Mouse (Mus musculus) embryonic fibroblast, embryonic 13.5 days (primary cell): Measurements from ENCODE around the gene Il12rb2. TPM values are rescaled to one million over a fixed set of nuclear protein-coding genes. Genes with fewer than 3 reads are reported as not detected.
A peak's percentile ranks its signal among the peaks of the same experiment; 100 is the strongest.

Source experiments
- H3K27ac ChIP-seq: 2 replicates; pipeline ENCODE4 v1.5.1; 2012; ENCODE audit warnings: low read length, control low read depth, inconsistent platforms; ENCODE audit not compliant: insufficient read depth
- H3K4me1 ChIP-seq: 2 replicates; pipeline ENCODE4 v1.6.1; 2011; ENCODE audit warnings: low read length; ENCODE audit not compliant: control insufficient read depth, insufficient read depth
- H3K4me3 ChIP-seq: 2 replicates; pipeline ENCODE4 v1.5.1; 2011; ENCODE audit warnings: mild to moderate bottlenecking, control low read depth, low read length; ENCODE audit not compliant: insufficient read depth
- CTCF ChIP-seq: IDR thresholded peaks from 2 replicates; pipeline ENCODE4 v1.5.1; 2011; ENCODE audit warnings: mild to moderate bottlenecking, control low read depth, low read length, moderate library complexity, borderline replicate concordance; ENCODE audit not compliant: insufficient read depth
- POLR2A ChIP-seq: IDR thresholded peaks from 2 replicates; pipeline ENCODE4 v1.6.1; 2011; ENCODE audit warnings: low read depth, mild to moderate bottlenecking, control low read depth, low read length, moderate library complexity
- polyA plus RNA-seq: library from polyadenylated mRNA; stranded (reverse); fragments of >200 nt; gene quantifications from 2 replicates; pipeline ENCODE4 v1.2.4, GENCODE M21; 2011; ENCODE audit warnings: low read depth; ENCODE audit not compliant: missing spikeins, insufficient read length

The Il12rb2 gene
- polyA plus RNA-seq, 1 experiment: not detected

- no peak overlapping the region for H3K4me3 ChIP-seq
- H3K4me1 ChIP-seq: no peaks in the 10 kb centered on the region
- no peak overlapping the region for H3K27ac ChIP-seq
- TF ChIP-seq CTCF: no peak
- TF ChIP-seq POLR2A: no peak
These were observed 52.2 kb downstream of the Il12rb2 start for GRCm38 (mm10) chr6:67323788-67324187.

- Histone ChIP-seq H3K4me3 (no peak overlapping the region), H3K27ac (no peak overlapping the region), H3K4me1 (no peaks in the 10 kb centered on the region)
- TF ChIP-seq POLR2A: no peak
- TF ChIP-seq CTCF: peak; percentile 67
These were observed 57.5 kb downstream of the Il12rb2 start for GRCm38 (mm10) chr6:67318451-67318850.

- Histone ChIP-seq H3K27ac (no peak overlapping the region), H3K4me1 (no peaks in the 10 kb centered on the region), H3K4me3 (no peak overlapping the region)
- TF ChIP-seq POLR2A (no peak), CTCF (no peak)
These were observed 58.1 kb downstream of the Il12rb2 start for GRCm38 (mm10) chr6:67317827-67318338.

DNA sequence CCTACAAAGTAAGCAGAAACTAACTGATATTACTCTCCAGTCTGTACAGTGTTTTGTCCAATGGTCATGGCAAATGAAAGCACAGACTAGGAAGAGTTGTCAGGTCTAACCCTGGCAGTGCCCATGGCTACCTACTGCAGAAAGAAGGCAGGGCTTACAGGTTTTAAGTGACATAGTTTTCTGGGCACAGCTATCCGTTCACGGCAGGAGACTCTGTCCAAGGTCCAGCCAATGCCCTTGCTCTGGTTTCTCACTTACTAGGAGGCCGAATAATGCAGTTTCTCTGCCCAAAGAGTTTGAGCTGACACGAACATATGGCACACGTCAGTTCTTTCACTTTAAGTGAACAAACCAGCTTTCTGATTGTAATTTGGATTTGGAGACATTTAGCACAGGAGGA is 58.9 kb downstream of the Il12rb2 start:
- no peak for TF ChIP-seq CTCF
- no peak for TF ChIP-seq POLR2A
- Histone ChIP-seq H3K4me3 (no peak overlapping the region), H3K4me1 (no peaks in the 10 kb centered on the region), H3K27ac (no peak overlapping the region)

GRCm38 (mm10) chr6:67314697-67315096 is 61.3 kb downstream of the Il12rb2 start:
- no peaks in the 10 kb centered on the region for H3K4me1 ChIP-seq
- TF ChIP-seq POLR2A: no peak
- no peak for TF ChIP-seq CTCF
- no peak overlapping the region for H3K4me3 ChIP-seq
- H3K27ac ChIP-seq: no peak overlapping the region

DNA sequence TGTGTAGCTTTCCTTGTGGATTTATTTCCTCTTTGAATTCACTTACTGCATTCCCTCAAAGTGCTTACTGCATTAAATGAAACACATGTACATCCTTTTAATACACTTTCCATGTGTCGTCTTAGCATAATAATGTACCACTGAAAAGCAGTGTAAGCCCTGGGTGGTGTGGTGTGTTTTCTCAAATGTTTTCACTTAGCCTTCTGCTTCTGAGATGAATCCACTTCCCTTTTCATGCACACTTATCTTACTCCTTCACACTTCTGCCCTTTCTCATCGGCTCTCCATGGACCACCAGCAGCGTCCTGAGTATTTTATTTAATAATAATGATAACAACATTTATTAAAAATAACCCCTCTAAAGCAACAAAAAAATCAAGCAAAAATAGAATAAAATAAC is 66.2 kb downstream of the Il12rb2 start:
- no peaks in the 10 kb centered on the region for H3K4me1 ChIP-seq
- H3K4me3 ChIP-seq: no peak overlapping the region
- H3K27ac ChIP-seq: no peak overlapping the region
- TF ChIP-seq CTCF (no peak), POLR2A (no peak)

- Histone ChIP-seq H3K4me1 (no peaks in the 10 kb centered on the region), H3K4me3 (no peak overlapping the region)
- TF ChIP-seq CTCF (no peak), POLR2A (no peak)
These were observed 67.0 kb downstream of the Il12rb2 start for GRCm38 (mm10) chr6:67308994-67309393.

DNA sequence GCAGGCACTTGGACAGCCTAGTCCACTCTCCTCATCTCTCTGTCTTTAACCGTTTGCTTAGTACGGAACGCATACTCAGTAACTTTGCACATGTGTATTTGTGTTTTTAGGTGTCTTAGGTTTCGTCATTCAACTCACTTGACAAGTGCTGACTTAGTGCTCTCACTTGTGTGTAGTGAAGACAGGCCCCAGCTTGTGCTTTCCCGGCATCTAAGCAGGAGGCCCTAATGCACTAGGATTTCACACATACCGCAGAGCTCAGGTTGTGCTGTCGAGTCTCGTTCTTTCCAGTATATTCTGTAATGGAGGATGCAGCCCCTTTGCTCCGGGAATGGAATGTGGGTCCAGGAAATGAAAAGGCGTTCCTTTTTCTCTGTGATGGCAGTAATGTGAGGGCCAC is 72.8 kb downstream of the Il12rb2 start:
- no peak for TF ChIP-seq CTCF
- no peak for TF ChIP-seq POLR2A
- no peaks in the 10 kb centered on the region for H3K4me1 ChIP-seq
- no peak overlapping the region for H3K4me3 ChIP-seq

More at GRCm38 (mm10) chr6:67308994-67309393, 67.0 kb downstream of the Il12rb2 start:
- no peak overlapping the region for H3K27ac ChIP-seq

DNA sequence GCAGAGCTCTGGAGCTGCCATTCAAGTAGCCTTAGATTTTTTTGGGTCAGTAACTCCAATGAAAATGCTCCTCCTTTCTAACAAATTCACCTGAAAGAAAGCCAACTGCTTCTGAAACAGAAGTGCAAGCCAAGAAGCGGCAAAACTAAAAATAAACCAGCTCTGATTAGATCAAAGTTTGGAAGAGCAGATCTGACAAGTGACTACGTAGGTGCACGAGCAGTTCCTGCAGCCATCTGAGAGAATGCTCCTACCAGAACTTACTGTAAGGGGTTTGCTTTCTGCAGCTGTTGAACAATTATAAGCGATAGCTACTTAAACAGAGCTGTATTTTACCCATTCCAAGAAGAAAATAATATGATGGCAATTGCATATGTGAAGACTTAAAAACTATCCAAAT is 73.5 kb downstream of the Il12rb2 start:
- TF ChIP-seq POLR2A (no peak), CTCF (no peak)
- Histone ChIP-seq H3K4me1 (no peaks in the 10 kb centered on the region), H3K4me3 (no peak overlapping the region), H3K27ac (no peak overlapping the region)

More for the DNA sequence above, 72.8 kb downstream of the Il12rb2 start:
- H3K27ac ChIP-seq: no peak overlapping the region

GRCm38 (mm10) chr6:67301230-67301629 is 74.8 kb downstream of the Il12rb2 start:
- H3K4me3 ChIP-seq: no peak overlapping the region
- H3K27ac ChIP-seq: no peak overlapping the region
- H3K4me1 ChIP-seq: no peaks in the 10 kb centered on the region

GRCm38 (mm10) chr6:67300710-67301163 is 75.3 kb downstream of the Il12rb2 start:
- H3K4me3 ChIP-seq: no peak overlapping the region
- H3K27ac ChIP-seq: no peak overlapping the region
- no peak for TF ChIP-seq POLR2A
- TF ChIP-seq CTCF: no peak

More at GRCm38 (mm10) chr6:67301230-67301629, 74.8 kb downstream of the Il12rb2 start:
- no peak for TF ChIP-seq POLR2A

More at GRCm38 (mm10) chr6:67300710-67301163, 75.3 kb downstream of the Il12rb2 start:
- no peaks in the 10 kb centered on the region for H3K4me1 ChIP-seq
